Mouse (Mus musculus): ENCODE results near the gene Nmur1. TPM values are rescaled to one million over a fixed set of nuclear protein-coding genes. Genes with fewer than 3 reads are reported as not detected.

The Nmur1 gene
- total RNA-seq, 2 experiments from 2014 or later: not detected

Small RNA genes within 50 kb of the gene (microRNA-seq; reads per million reads assigned to microRNA genes)
- gene mmu-mir-3535: 456 reads per million, percentile 70 among the genes with 10 or more reads in this experiment

Other genes with a start within 250 kb of the Nmur1 start
- under 1 TPM; 0.13 to 0.17 TPM for gene B3gnt7, start 123.4 kb downstream of the Nmur1 start, total RNA-seq (2021)
- 100 to 1,000 TPM; 222 to 234 TPM for gene Ncl, start 66.8 kb downstream of the Nmur1 start, total RNA-seq (2021)
- not detected for gene Tex44, start 101 bp upstream of the Nmur1 start, total RNA-seq (2021)
- 100 to 1,000 TPM; 546 to 552 TPM for gene Ptma, start 100.5 kb upstream of the Nmur1 start, total RNA-seq (2021)
- 10 to 100 TPM; 31.2 to 35.7 TPM for gene Pde6d, start 156.4 kb upstream of the Nmur1 start, total RNA-seq (2021)
- 10 to 100 TPM; 12.7 to 13.0 TPM for gene Cops7b, start 156.7 kb upstream of the Nmur1 start, total RNA-seq (2021)
- not detected for gene Nppc, start 244.3 kb upstream of the Nmur1 start, total RNA-seq (2021)

Data from adrenal gland, postnatal 36 days (tissue).